Mouse (Mus musculus) cerebellum, postnatal 25 days (tissue): ENCODE results near the gene Tnrc6a.

Source experiments
- DNase-seq, 2 experiments: peaks; one replicate each; pipeline ENCODE4 v3.0.0; 2021; ENCODE audit warnings: mixed read lengths in 2 of 2

Tnrc6a gene

DNA sequence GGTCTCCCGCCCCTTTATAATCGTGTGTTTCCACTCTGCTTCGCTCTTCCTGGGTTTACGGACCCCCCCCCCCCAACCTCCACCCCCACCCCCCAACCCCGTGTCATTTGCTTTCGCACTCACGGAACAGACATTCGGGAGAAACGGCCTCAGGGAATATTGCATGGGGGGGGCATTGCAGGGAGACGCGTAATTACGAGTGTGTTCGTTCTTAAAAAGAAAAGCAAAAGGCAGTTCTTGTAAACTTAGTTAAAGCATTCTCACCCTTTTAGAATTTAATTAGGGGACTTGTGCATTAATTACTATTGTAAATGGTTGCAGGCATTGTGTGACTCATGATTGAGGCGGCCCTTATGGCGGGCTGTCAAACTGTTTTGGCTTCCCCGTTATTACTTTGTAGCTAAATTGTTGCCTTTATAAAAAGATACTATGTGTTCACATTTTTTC lies 1.1 kb downstream of the Tnrc6a start:
- DNase-seq = peak in 1 of 2 experiments; percentile 35

DNA sequence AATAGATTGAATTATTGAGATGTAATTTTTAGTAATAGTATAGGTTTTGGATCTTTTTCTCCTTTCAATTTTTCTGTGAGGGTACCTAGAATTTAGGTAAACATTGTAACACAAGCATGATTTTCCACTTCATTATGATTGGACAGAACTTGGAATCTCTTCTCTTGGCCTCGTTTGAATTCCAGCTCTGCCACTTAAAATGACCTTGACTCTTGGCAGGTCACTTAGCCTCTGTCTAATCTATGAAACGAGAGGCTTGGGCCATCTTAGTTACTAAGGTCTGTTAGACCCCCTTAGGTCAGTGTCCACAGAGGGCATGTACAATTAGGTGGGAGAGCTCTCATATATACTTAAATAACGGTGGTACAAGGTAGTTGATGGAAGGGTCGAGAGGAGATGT lies 2.4 kb downstream of the Tnrc6a start:
- no peak for DNase-seq

DNA sequence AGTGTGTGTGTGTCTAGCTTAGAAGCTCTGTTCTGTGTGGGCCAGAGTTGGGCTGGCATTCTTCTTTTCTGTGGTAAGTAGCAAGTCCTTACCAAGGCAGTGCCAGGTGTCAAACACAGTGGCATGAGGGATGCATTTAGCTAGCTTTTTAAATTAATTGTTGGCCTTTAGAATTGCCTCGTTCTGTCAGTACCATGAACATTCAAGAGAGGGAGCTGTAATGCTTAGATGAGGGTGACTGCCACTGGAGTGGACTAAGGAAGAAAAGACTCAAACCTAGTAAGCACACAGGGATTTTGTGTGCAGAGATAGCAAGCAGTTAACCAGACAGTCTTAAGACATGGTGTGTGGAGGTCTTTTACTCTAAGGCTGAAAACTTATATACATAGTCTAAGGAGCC lies 3.6 kb downstream of the Tnrc6a start:
- DNase-seq = no peak

DNA sequence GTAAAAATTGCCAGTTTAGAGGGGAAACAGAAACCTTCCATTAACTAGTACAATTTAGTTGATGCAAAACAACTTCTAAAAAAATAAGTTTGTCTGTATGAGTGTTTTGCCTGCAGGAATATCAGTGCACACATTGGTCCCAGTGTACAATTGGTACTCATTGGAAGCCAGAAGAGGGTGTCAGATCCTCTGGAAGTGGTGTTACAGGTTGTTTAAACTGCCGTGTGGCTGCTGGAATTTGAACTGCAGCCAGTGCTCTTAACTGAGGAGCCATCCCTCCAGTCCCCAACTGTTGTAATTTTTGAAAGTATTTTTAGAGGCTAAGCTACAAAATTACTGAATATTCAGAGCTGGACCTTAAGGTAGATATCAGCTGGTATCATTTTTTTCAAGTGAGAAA lies 4.3 kb downstream of the Tnrc6a start:
- DNase-seq = no peak

DNA sequence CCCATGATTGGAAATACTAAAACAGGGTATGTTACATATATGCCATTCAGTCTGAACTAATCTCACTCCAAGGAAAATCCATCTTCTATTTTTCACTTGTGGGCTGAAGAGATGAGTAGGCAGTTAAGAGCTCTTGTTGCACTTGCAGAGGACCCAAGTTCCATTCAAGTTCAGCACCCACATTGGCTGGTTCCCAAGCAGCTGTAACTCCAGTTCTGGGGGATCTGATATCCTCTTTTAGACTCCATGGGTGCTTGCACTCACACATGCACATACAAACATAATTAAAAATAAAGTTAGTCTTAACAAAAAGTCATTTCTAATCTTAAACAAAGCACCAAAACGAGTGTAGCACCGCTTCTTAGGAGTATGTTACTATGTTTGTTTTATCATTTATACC lies 5.4 kb downstream of the Tnrc6a start:
- no peak for DNase-seq

DNA sequence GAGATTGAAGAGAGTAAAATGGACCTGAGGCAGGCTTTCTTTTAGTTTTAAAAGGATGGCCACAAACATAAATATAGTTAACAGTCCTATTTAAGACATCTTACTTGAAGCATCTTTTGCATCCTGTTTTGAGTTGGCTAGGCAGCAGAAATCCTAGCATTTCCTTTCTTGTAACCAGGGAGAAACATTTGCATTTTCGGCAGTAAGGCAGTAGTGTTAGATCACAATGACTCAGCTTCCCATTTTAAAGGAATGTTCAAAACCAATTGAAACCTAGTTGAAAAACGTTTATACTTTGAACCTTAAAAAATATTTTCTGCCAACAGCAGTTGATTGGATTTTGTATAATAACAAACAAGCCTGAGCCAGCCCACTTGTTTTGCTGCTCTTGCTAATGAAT lies 6.5 kb downstream of the Tnrc6a start:
- no peak for DNase-seq

DNA sequence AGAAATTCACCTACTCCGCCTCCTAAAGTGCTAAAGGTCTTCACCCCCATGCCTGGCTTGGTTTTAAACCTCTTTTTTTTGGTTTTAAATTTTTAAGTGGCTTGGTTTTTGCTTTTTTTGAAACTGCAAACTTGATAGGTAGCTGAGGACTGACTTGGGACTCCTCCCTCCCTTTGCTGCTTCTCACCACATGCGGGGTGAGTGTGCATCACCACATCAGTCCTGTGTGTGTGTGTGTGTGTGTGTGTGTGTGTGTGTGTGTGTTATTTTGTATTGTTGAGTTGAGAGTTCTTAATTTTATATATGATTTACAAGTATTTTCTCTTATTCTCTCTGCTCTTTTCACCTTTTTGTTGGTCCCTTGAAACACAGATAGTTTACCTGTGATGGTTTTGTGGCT lies 8.7 kb downstream of the Tnrc6a start:
- DNase-seq = no peak

DNA sequence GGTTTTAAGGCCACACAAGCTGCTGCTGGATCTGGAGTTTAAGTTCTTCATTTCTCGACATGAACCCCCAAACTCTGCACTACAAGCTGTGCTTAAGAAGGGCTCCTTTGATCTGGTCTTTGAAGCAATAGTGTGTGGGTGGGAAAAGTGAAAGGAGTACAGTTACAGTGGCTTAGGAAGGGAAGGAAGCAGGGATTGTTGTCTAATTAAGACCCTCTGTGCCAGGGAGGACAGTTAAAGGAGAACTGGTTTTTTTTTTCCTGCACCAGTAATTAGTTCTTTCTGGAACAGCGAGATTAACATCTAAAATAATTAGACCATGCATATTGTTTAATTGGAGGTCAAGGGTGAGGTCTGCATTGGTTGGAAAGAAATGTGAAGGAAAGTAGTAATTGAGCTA lies 11.2 kb downstream of the Tnrc6a start:
- DNase-seq = no peak

DNA sequence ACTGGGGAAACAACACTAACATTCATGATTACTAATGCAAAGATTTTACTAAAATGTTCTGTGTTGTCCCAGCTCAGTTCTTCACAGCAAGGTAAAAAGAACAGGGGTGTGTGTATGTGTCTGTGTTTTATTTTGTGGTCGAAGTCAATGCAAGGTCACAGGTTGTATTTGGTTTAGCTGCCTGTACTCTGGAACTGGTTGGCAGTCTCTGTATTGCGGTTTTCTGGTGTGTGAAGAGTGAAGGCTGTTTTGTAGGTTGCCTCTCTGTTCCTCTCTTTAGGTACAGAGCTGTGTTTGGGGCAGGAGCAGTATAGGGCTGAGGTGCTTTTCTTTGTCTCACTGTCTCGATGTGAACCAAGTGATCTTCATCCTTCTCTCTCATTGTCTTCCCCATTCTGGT lies 12.0 kb downstream of the Tnrc6a start:
- no peak for DNase-seq

DNA sequence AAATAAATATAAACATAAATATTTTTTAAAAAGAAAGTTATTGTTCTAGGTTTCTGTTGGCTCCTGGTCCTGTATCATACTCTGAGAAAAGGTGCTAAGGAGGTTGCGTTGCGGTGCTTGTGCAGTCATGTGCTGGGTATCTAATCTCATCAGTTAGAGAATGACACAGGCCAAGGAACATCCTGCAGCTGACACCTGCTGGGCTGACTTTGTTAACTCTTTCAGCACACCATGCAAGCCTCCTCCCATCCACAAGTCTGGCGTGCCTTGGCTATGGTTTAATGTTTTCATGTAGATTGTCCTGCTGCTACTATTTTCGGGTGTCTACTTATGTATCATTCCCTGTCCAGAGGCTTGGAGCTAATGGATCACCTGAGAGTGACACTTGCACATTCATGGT lies 14.3 kb downstream of the Tnrc6a start:
- peak in 1 of 2 experiments; percentile 15 for DNase-seq

DNA sequence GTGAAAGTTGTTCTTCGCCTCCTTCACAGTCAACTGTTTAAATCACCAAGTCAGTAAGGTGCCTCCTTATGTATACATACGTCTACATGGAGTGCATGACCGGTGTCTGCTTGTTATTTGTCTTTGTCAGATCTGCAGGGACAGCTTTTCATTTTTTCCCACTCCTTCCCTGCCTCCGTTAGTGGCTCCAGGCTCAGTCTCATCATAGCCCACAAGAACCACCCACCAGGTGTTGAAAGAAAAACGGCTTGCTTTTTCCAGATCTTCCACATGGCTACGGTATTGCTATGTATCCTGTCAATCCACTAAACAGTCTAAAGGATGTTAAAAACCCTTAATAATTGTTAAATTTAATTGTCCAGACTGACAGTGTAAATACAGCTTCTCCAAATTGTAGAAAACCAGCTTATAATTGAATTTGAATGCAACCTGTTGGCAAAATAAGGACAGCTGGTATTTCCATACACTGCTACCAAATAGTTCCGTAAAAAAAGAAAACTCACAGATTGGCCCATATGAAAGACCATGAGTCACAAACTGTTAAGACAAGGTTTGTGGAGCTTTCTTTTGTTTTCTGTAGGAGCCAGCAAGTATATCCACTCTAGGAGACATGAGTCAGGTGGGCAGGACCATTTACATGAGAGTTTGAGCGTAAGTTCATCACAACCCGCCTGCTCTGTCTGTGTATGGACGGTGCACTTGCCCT lies 22.6 kb downstream of the Tnrc6a start:
- no peak for DNase-seq

DNA sequence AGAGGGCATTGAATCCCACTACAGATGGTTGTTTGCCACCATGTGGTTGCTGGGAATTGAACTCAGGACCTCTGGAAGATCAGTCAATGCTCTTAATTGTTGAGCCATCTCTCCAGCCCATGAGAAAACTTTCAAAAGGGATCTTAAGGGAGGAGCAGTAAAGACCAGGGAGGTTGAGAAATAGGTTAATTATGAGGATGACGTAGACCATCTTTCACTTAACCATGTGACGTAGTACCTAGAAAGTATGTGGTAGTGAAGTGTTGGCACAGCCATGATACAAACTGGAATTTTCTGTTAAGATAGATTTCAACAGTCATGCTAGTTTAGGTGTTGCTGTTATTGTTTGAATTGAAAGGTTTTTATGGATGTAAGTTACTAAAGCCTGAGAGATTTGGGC lies 24.1 kb downstream of the Tnrc6a start:
- DNase-seq = no peak

DNA sequence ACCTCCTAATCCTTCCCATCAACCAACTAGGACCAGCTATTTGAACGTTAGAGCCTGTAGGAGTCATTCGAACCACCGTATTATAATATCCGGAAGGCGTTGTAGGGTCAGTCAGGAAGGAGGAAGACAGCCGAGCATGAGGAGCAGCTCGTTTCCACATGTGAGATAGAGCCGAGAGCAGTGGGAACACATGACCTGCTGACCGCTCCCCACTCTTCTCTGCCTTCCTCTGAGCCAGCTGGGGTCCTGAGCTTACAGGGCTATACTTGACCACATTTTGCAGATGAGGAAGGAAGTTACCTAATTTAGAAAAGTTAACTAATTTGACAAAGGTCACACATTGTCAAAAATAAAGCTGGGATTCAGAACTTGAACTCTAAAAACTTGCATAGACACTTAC lies 25.2 kb downstream of the Tnrc6a start:
- DNase-seq = no peak

DNA sequence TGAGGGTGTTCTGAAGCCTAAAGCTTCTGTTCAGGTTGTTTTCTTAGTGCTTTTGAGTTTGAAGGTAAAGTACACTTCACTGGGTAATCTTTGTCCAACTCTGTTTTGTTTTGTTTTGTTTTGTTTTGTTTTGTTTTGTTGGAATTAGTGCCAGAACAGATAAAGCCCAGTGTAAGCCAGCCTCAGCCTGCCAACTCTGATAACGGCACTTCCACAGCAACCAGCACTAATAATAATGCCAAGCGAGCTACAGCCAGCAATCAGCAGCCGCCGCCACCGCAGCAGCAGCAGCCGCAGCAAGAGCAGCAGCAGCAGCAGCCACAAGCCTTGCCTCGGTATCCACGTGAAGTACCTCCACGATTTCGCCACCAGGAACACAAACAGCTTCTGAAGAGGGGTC lies 38.7 kb downstream of the Tnrc6a start:
- DNase-seq = no peak

DNA sequence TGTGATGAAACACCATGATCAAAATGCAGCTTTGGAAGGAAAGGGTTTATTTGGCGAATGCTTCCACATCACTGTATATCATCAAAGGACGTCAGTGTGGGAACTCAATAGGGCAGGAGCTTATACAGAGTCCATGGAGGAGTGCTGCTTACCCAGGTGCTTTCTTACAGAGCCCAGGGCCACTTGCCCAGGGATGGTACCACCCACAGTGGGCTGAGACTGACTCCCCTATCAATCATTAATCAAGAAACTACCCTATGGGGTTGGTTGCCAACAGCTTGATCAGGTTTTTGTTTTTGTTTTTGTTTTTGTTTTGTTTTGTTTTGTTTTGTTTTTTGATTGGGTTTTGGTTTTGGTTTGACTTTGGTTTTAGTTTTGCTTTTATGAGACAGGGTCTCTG lies 43.8 kb downstream of the Tnrc6a start:
- DNase-seq = no peak

DNA sequence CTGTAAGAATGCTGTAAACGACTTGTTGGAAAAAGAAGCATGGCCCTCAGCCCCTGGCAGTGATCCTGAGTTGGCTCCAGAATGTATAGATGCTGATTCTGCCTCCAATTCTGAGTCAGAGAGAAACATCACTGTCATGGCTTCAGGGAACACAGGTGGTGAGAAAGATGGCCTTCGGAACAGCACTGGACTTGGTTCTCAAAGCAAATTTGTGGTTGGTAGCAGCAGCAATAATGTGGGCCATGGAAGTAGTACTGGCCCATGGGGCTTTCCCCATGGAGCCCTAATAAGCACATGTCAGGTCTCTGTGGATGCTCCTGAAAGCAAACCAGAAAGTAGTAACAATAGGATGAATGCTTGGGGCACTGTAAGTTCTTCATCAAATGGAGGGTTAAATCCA lies 45.9 kb downstream of the Tnrc6a start:
- DNase-seq = no peak

DNA sequence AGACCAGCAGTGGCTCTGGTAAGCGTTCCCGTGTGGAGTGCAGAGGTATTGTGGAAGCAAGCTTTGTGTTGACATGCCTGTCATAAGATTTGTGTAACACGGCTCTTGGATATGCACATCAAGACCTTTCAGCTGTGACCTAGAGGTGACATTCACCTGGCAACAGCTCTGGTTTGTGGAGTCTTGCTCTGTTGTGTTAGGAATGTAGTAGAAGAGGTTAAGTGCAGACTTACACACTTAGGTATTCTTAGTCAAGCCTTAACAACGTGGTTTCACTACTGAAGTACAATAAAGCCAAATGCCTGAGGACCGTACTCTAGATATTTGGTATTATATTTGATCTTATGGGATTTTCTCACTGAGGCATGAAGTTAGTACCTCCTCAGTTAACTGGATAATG lies 48.4 kb downstream of the Tnrc6a start:
- DNase-seq = no peak

DNA sequence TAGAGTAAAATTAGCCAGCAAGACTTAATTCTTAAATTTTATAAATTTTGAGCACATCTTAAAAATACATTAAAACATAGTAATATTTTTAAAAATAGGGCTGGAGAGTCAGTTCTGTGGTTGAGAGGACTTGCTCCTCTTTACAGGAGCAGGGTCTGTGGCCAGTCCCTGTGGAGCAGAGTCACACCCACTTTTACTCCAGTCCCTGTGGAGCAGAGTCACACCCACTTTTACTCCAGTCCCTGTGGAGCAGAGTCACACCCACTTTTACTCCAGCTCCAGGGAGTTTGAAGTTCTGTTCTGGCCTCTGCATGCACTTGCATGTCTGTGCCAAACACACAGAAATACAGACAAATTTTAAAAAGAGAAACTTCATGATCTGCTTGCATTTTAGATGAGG lies 53.5 kb downstream of the Tnrc6a start:
- no peak for DNase-seq

DNA sequence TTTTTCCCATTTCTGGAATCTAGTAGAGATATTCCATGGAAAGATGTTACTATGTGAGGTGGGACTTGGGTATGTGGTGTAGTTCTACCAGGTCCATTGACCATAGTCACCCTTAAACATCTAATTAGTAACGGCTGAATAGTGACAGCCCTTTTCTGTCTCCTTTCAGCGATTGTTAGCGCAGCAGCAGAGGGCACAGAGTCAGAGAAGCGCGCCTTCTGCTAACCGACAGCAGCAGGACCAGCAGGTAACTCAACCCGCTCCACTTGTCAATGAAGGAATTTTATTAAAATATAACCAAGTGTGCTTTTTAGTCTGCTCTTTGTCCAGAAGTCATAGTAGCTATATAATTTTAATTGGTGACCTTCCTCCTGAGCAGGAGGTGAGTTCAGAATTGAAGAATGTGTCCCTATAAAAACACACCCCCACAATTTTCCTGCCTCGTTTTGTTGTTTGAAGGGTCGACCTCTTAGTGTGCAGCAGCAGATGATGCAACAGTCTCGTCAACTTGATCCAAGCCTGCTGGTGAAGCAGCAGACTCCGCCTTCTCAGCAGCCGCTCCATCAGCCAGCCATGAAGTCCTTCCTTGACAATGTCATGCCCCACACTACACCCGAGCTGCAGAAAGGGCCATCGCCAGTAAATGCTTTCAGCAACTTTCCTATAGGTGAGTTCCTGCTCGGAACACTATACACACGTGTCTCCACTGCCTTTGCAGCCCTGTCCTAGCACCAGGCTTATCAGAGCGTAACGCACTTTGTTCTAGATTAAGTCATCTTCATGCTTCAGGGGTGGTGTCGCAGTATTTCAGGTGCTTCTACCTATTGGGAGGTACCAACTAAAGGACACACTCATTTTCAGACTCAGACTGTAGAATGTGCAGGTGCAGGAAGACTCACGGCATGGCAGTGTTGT lies 58.4 kb downstream of the Tnrc6a start:
- DNase-seq = no peak

DNA sequence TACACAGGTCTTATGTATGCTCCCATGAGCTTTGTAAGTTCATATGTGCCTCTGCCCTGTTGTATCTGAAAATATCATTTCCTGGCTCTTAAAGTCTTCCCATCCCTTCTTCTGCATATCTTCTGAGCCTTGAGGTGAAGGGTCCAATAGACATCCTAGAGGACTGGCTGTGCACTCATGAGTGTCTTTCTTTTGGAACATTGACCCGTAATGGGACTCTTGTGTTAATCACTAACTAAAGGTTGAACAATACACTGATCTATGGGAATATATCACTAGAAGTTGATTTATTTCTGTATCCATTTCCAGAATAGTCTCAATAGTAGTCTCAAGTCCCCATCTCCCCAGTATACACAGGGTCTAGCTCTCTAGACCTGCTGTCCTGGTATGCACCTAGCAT lies 61.2 kb downstream of the Tnrc6a start:
- DNase-seq = no peak

DNA sequence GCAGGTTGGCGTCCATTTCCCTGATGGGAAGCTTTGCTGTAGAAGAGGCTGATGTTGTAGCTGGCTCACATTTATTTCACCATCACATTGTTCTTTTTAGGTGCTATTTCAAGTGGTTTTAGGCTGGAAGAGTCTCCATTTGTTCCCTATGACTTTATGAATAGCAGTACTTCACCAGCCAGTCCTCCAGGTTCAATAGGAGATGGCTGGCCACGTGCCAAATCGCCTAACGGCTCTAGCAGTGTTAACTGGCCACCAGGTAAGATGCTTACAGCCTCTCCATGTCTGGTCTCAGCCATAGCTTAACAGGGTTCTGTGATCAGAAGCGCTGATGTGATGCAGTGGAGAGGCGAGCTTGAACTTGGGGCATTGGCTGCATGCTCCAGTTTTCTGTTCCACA lies 62.8 kb downstream of the Tnrc6a start:
- DNase-seq = peak in 1 of 2 experiments; percentile 60

DNA sequence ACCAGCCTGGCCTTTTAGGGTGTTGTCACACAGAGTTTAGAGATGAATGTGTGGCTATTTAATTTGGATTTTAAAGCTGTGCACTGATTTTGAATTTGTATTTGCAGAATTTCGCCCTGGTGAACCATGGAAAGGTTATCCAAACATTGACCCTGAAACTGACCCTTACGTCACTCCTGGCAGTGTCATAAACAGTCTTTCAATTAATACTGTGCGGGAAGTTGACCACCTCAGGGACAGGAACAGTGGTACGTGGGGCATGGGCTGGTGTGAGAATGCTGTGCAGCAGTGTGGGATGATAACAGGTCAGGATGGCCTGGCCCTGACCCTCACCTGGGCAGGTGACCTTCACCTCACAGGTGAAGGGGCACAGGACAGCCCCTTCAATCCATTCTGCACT lies 63.6 kb downstream of the Tnrc6a start:
- no peak for DNase-seq

DNA sequence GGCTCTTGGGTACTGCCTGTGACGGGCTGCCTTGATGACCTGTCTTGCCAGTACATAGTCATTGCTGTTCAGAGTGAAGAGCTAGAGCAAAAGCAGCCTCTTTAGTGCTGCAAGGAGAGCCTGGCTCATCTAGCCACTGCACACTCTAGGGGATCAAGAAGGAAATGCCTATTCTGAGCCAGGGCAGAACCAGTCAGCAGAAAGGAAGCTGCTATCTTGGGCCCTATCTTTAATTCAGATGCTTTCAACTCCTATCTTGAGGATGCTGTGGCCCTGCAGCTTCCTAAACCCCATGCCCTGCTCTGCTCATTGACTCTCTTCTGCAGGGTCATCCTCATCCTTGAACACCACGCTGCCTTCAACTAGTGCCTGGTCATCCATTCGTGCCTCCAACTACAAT lies 64.8 kb downstream of the Tnrc6a start:
- DNase-seq = no peak

DNA sequence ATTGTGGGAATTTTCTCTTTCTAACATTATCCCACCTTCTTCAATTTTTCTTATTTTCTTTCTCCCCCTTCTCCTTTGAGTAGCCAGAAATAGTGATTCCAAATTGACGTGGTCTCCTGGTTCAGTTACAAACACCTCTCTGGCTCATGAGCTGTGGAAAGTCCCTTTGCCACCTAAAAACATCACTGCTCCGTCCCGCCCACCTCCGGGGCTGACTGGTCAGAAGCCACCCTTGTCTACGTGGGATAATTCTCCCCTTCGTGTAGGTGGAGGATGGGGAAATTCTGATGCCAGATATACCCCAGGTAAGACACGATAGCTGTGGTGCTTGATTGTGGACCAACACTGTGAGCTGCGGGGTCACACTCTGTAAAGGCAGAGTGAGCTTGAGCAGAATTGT lies 66.1 kb downstream of the Tnrc6a start:
- DNase-seq = no peak
